Mouse (Mus musculus): ENCODE measurements at regions not wholly inside any gene's neighbourhood (a gene's known extent, or its start where the extent isn't known, plus 50 kb on each side); places are given as distances from the start of the nearest gene placed in this dataset.

DNA sequence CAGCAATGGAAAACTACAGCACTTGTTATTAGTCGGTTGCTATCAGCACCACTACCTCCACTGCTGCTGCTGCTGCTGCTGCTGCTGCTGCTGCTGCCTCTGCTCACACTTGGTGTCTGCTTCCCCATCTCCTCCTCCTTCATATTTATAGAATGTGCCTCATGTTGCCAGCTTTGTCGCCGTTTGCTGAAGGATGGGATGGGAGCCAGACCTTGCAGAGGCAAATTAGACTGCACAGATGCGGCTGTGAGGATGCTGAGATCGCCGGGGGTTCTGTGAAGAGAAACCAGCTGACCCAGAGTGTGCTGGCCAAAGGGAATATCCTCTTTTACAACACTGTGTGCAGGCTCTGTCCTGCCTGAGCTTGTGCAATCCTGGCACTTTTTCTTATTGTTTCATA, 316.0 kb upstream of the Runx1 start:
- TF ChIP-seq CTCF (IDR thresholded peaks at IDR 0.05; ENCODE audit: low read depth) (no peak), EP300 (IDR thresholded peaks at IDR 0.05; ENCODE audit: low read depth) (no peak)
